Mouse (Mus musculus) neural tube, embryonic 15.5 days (tissue): ENCODE measurements around the gene Dnajb12. TPM values are rescaled to one million over a fixed set of nuclear protein-coding genes. Genes with fewer than 3 reads are reported as not detected.
A peak's percentile ranks its signal among the peaks of the same experiment; 100 is the strongest.

ENCODE experiments used
- ATAC-seq: fragments of 200-750 bp; cut with Nextera tagmentation; 2 replicates; pipeline ENCODE4 v1.8.0; 2017; ENCODE audit warnings: mild to moderate bottlenecking, moderate TSS enrichment, moderate library complexity; ENCODE audit not compliant: low FRiP score
- H3K27ac ChIP-seq: fragments of 300-500 bp; sonication (generic); replicated peaks from 2 replicates; pipeline ENCODE4 v1.5.1; 2015; ENCODE audit warnings: mild to moderate bottlenecking, inconsistent platforms
- H3K27me3 ChIP-seq: fragments of 300-500 bp; sonication (generic); replicated peaks from 2 replicates; pipeline ENCODE4 v1.6.1; 2015; ENCODE audit warnings: inconsistent platforms
- H3K36me3 ChIP-seq: fragments of 300-500 bp; sonication (generic); 2 replicates; pipeline ENCODE4 v1.6.1; 2015; ENCODE audit warnings: inconsistent platforms
- H3K4me1 ChIP-seq: fragments of 300-500 bp; sonication (generic); 2 replicates; pipeline ENCODE4 v1.6.1; 2015; ENCODE audit warnings: inconsistent platforms
- H3K4me2 ChIP-seq: fragments of 300-500 bp; sonication (generic); 2 replicates; pipeline ENCODE4 v1.6.1; 2015; ENCODE audit warnings: inconsistent platforms, mild to moderate bottlenecking, moderate library complexity
- H3K4me3 ChIP-seq: fragments of 300-500 bp; sonication (generic); replicated peaks from 2 replicates; pipeline ENCODE4 v1.5.1; 2015; ENCODE audit warnings: mild to moderate bottlenecking, inconsistent platforms
- H3K9ac ChIP-seq: fragments of 300-500 bp; sonication (generic); replicated peaks from 2 replicates; pipeline ENCODE4 v1.6.1; 2015; ENCODE audit warnings: mild to moderate bottlenecking, inconsistent platforms
- H3K9me3 ChIP-seq: fragments of 300-500 bp; sonication (generic); replicated peaks from 2 replicates; pipeline ENCODE4 v1.6.1; 2016; ENCODE audit warnings: inconsistent platforms
- WGBS: fragments of 180-500 bp; shearing (Covaris S2); methylation state at CpG from one replicate; pipeline ENCODE4 v1.1.7; 2015; ENCODE audit warnings: mixed read lengths; 5-methylcytosine and 5-hydroxymethylcytosine counted together
- polyA plus RNA-seq: library from polyadenylated mRNA; unstranded; fragments of >200 nt; fragmentation: Nextera tagmentation; extraction: Ambion mirVana; gene quantifications from 2 replicates; pipeline ENCODE4 v1.2.1, GENCODE M21; 2015

Dnajb12 gene
- polyA plus RNA-seq, 1 experiment from 2014 or later, result 17.2 TPM

DNA sequence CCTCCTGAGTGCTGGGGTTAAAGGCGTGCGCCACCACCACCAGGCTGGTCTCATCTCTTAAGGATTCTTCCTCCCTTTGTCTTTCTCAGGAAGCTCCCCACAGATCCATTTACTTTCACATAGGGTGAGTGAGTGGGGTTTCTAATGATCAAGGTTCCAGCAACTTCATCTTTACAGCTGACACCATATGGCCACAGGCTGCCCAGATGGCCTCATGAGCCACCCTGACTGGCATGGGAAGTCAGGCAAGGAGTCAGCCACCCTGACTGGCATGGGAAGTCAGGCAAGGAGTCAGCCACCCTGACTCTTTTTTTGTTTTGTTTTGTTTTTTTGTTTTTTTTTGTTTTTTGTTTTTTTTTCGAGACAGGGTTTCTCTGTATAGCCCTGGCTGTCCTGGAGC lies 66.1 kb downstream of the Dnajb12 start:
- 96% methylated on average over 3 of the region's 3 CpGs for WGBS
- H3K4me1 ChIP-seq, result peaks cover 39% of the 10 kb centered on the region
- ATAC-seq, result no peak

DNA sequence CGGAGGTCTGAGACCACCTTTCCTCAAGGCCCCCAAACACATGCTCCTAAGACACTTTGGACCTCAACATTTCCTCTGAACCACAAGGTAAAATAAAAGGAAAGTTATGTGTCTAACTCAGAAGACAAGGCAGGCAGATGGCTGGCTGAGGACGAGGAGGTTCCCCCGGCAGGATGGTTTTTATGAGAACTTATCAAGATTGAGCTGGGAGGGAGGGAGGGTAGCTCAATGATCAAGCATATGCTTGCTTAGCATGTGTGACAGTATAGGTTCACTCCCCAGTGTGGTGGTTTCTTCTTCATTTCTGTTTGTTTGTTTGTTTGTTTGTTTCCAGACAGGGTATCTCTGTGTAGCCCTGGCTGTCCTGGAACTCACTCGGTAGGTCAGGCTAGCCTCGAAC lies 67.0 kb downstream of the Dnajb12 start:
- Histone ChIP-seq H3K36me3 (no peaks in the 10 kb centered on the region), H3K9ac (no peak overlapping the region), H3K4me3 (no peak overlapping the region), H3K27ac (no peak overlapping the region), H3K9me3 (no peaks in the 10 kb centered on the region), H3K4me1 (peaks cover 41% of the 10 kb centered on the region), H3K27me3 (no peaks in the 10 kb centered on the region), H3K4me2 (no peak overlapping the region)
- ATAC-seq, result no peak
- 88% methylated on average over 5 of the region's 5 CpGs for WGBS

More for the DNA sequence above, 66.1 kb downstream of the Dnajb12 start:
- H3K27ac ChIP-seq, result no peak overlapping the region
- H3K9me3 ChIP-seq, result no peaks in the 10 kb centered on the region
- H3K36me3 ChIP-seq, result no peaks in the 10 kb centered on the region
- no peak overlapping the region for H3K4me2 ChIP-seq
- H3K9ac ChIP-seq, result no peak overlapping the region
- no peak overlapping the region for H3K4me3 ChIP-seq
- no peaks in the 10 kb centered on the region for H3K27me3 ChIP-seq

DNA sequence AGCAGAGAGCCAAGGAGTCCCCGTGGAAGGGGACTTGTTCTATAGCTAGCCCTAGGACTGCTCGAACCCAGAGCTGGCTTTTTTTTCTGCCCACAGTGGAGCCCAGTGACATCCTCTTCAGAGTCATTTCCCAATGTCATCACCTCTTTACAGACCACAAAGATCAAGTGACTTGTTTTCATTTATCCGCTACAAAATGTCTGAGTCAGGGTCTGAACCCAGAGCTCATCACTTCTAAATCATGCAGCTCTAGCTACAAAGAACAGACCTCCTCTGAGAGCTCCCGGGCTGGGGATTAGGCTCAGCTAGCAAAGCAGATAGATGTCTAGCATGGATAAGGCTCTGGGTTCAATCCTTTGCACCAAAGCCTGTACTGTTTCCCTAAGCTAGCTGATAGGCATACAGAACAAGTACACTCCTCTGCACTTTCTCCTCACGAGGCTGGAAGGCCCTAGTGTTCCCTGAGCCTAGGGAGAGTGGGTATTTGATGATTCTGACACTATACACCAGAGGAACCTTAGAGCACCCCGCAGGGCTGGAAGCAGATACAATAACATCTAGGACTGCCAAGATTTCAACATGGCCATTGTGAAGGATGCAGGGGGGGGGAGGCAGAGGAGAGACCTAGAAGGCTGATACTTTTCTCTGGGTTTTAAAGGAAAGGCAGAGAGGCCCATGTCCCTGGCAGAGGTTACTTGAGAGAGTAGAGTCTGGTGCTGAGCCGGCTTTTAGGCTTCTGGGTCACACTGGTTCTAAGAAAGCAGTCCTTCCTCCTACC lies 68.1 kb downstream of the Dnajb12 start:
- no peak for ATAC-seq
- Histone ChIP-seq H3K4me1 (peaks cover 40% of the 10 kb centered on the region), H3K4me2 (no peak overlapping the region), H3K27me3 (no peaks in the 10 kb centered on the region), H3K36me3 (no peaks in the 10 kb centered on the region), H3K9me3 (no peaks in the 10 kb centered on the region), H3K9ac (no peak overlapping the region), H3K4me3 (no peak overlapping the region), H3K27ac (no peak overlapping the region)
- WGBS, result 75% methylated on average over 7 of the region's 7 CpGs

DNA sequence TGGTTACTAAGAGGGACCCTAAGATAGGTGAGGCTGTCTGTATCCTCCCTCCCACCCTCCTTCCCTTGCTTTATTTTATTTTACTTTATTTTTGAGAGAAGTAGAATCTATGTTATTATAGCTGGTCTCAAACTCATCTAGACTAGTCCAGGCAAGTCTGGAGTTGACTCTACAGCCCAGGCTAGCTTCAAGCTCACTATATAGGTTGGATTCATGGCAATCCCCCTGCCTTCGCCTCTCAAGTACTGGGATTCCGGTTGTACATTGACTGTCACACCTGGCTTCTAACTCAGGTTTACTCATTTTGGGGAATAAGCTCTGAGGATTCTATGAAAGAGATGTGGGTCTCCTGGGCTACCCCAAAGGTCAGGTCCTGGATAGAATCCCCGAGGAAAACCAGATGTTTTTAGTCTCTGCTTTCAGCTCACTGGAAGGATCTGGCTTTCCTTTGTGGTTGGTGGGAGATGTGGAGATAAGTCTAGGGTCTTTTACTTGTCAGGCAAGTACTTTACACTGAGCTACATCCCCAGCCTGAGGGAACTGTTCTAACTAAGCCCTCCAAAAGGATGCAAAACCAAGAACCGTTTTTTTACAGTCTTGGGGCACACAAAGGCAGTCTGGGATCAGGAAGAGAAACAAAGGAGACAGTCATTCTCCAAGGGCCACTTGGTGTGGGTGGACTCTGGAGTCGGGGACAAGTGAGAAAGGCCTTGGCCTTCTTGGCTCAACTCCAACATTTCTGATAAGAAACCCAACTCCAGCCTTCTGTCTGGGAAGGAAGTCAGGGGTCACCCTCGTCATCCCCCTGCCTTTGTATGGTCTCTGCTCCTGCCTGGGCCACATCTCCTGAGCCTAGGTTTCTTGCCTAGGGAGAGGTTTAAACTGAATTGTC lies 69.3 kb downstream of the Dnajb12 start:
- no peaks in the 10 kb centered on the region for H3K27me3 ChIP-seq
- H3K36me3 ChIP-seq, result no peaks in the 10 kb centered on the region
- H3K9me3 ChIP-seq, result no peaks in the 10 kb centered on the region
- peak overlapping the region; percentile 94 for H3K4me2 ChIP-seq
- peak overlapping the region; percentile 48; the same call in 1 of the 2 replicates for H3K27ac ChIP-seq
- 0 out of 2 replicates have a peak overlapping the region, but pooled peaks have one; percentile 69 for H3K4me3 ChIP-seq
- H3K9ac ChIP-seq, result no peak overlapping the region
- ATAC-seq, result no peak
- peaks cover 36% of the 10 kb centered on the region for H3K4me1 ChIP-seq
- WGBS, result 54% methylated on average over 6 of the region's 6 CpGs

Other genes starting within 250 kb of the Dnajb12 start
- gene Micu1, start 177.1 kb upstream of the Dnajb12 start, polyA plus RNA-seq, result 88.2 and 92.6 TPM in 2 replicates
- 80.8 and 91.6 TPM in 2 replicates for gene Ddit4, start 72.3 kb downstream of the Dnajb12 start, polyA plus RNA-seq
- 45.4 and 47.3 TPM in 2 replicates for gene Ascc1, start 123.2 kb downstream of the Dnajb12 start, polyA plus RNA-seq
- gene Anapc16, start 123.6 kb downstream of the Dnajb12 start, polyA plus RNA-seq, result 106 TPM in 2 replicates
- gene Spock2, start 226.7 kb downstream of the Dnajb12 start, polyA plus RNA-seq, result 114 and 122 TPM in 2 replicates